Mouse (Mus musculus): ENCODE measurements around the gene Pdlim7. TPM values are rescaled to one million over a fixed set of nuclear protein-coding genes. Genes with fewer than 3 reads are reported as not detected.

The Pdlim7 gene
- total RNA-seq, 2 experiments from 2014 or later = 4.1 to 10.2 TPM

GRCm38 (mm10) chr13:55523278-55523677 is 9.8 kb upstream of the Pdlim7 start:
- no peak for ATAC-seq (replicated peaks; ENCODE audit: poor library complexity, severe bottlenecking)

GRCm38 (mm10) chr13:55522730-55523129 is 9.3 kb upstream of the Pdlim7 start:
- no peak for ATAC-seq (replicated peaks; ENCODE audit: poor library complexity, severe bottlenecking)

- peak; percentile 82 for ATAC-seq (replicated peaks; ENCODE audit: poor library complexity, severe bottlenecking)
Observed at GRCm38 (mm10) chr13:55519606-55520005, 6.1 kb upstream of the Pdlim7 start.

- ATAC-seq (replicated peaks; ENCODE audit: poor library complexity, severe bottlenecking) = no peak
Observed at GRCm38 (mm10) chr13:55516955-55517354, 3.5 kb upstream of the Pdlim7 start.

- ATAC-seq (replicated peaks; ENCODE audit: poor library complexity, severe bottlenecking) = no peak
Observed at GRCm38 (mm10) chr13:55513828-55514227, 352 bp upstream of the Pdlim7 start.

GRCm38 (mm10) chr13:55512379-55513031 is 971 bp downstream of the Pdlim7 start:
- ATAC-seq (replicated peaks; ENCODE audit: poor library complexity, severe bottlenecking) = no peak

GRCm38 (mm10) chr13:55511492-55511861 is 2.0 kb downstream of the Pdlim7 start:
- no peak for ATAC-seq (replicated peaks; ENCODE audit: poor library complexity, severe bottlenecking)

- ATAC-seq (replicated peaks; ENCODE audit: poor library complexity, severe bottlenecking) = peak; percentile 36
Observed at GRCm38 (mm10) chr13:55510668-55511491, 2.6 kb downstream of the Pdlim7 start.

- ATAC-seq (replicated peaks; ENCODE audit: poor library complexity, severe bottlenecking) = peak; percentile 72
Observed at GRCm38 (mm10) chr13:55510332-55510667, 3.2 kb downstream of the Pdlim7 start.

- ATAC-seq (replicated peaks; ENCODE audit: poor library complexity, severe bottlenecking) = no peak
Observed at GRCm38 (mm10) chr13:55508531-55508930, 4.9 kb downstream of the Pdlim7 start.

- no peak for ATAC-seq (replicated peaks; ENCODE audit: poor library complexity, severe bottlenecking)
Observed at GRCm38 (mm10) chr13:55507877-55508276, 5.6 kb downstream of the Pdlim7 start.

- ATAC-seq (replicated peaks; ENCODE audit: poor library complexity, severe bottlenecking) = no peak
Observed at GRCm38 (mm10) chr13:55506697-55507096, 6.8 kb downstream of the Pdlim7 start.

- no peak for ATAC-seq (replicated peaks; ENCODE audit: poor library complexity, severe bottlenecking)
Observed at GRCm38 (mm10) chr13:55505810-55506209, 7.7 kb downstream of the Pdlim7 start.

GRCm38 (mm10) chr13:55504390-55504789 is 9.1 kb downstream of the Pdlim7 start:
- ATAC-seq (replicated peaks; ENCODE audit: poor library complexity, severe bottlenecking) = no peak

- ATAC-seq (replicated peaks; ENCODE audit: poor library complexity, severe bottlenecking) = no peak
Observed at GRCm38 (mm10) chr13:55502405-55502804, 11.1 kb downstream of the Pdlim7 start.

- ATAC-seq (replicated peaks; ENCODE audit: poor library complexity, severe bottlenecking) = no peak
Observed at GRCm38 (mm10) chr13:55500575-55500974, 12.9 kb downstream of the Pdlim7 start.

GRCm38 (mm10) chr13:55498906-55499305 is 14.6 kb downstream of the Pdlim7 start:
- no peak for ATAC-seq (replicated peaks; ENCODE audit: poor library complexity, severe bottlenecking)

GRCm38 (mm10) chr13:55496661-55497060 is 16.8 kb downstream of the Pdlim7 start:
- no peak for ATAC-seq (replicated peaks; ENCODE audit: poor library complexity, severe bottlenecking)

GRCm38 (mm10) chr13:55495702-55496101 is 17.8 kb downstream of the Pdlim7 start:
- no peak for ATAC-seq (replicated peaks; ENCODE audit: poor library complexity, severe bottlenecking)

GRCm38 (mm10) chr13:55494883-55495621 is 18.4 kb downstream of the Pdlim7 start:
- ATAC-seq (replicated peaks; ENCODE audit: poor library complexity, severe bottlenecking) = peak; percentile 57

GRCm38 (mm10) chr13:55494257-55494656 is 19.2 kb downstream of the Pdlim7 start:
- no peak for ATAC-seq (replicated peaks; ENCODE audit: poor library complexity, severe bottlenecking)

Measured in granulocyte monocyte progenitor cell, adult 5-6 weeks (primary cell).